Mouse (Mus musculus): Measurements from ENCODE around the gene Zdhhc4.

Gene Zdhhc4

GRCm38 (mm10) chr5:143272540-143273330 is 56.3 kb downstream of the Zdhhc4 start:
- DNase-seq = no peak

DNA sequence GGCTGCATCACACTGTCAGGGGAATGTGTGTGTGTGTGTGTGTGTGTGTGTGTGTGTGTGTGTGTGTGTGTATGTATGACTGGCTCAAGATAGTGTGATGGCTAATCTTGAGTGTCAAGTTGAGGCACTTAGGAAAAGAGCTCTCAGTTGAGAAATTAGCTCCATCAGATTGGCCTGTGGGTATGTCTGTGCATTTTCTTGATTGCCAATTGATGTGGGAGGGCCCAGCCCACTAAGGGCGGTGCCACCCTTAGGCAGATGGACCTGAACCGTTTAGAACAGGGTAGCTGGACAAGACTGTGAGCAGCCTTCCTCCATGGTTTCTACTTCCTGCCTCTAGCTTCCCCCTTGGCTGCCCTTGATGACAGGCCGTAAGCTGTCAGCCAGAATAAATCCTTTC is 56.9 kb downstream of the Zdhhc4 start:
- DNase-seq = no peak

- DNase-seq = no peak
Measured at GRCm38 (mm10) chr5:143271642-143272041, 57.4 kb downstream of the Zdhhc4 start.

- DNase-seq = no peak
Measured at GRCm38 (mm10) chr5:143270151-143270519, 58.9 kb downstream of the Zdhhc4 start.

- DNase-seq = peak; percentile 17 to 21
Measured at GRCm38 (mm10) chr5:143269363-143270150, 59.5 kb downstream of the Zdhhc4 start, which contains the start of gene Zfp316. Gene Zfp316, minus strand, starts transcription at chr5:143270022.

- no peak for DNase-seq
Measured at GRCm38 (mm10) chr5:143268985-143269362, 60.1 kb downstream of the Zdhhc4 start.

GRCm38 (mm10) chr5:143266794-143267193 is 62.3 kb downstream of the Zdhhc4 start:
- no peak for DNase-seq
